In genomic region chr9:115259866-115260265, GRCm38 (mm10) we compare ENCODE assay signal across 31 mouse cellular contexts.
"Had no signal": no experiment of that assay in that cellular context is flagged by ENCODE, and none has a peak within 500 bp of the region (broad histone marks: within the 10 kb centered on the region; RNA-seq: fewer than 3 reads in every experiment).

No protein-coding gene starts in this region.

- H3K27ac ChIP-seq: heart, embryonic 13.5 days; heart, embryonic 15.5 days; hindbrain, embryonic 10.5 days; hindbrain, embryonic 12.5 days; hindbrain, embryonic 13.5 days; hindbrain, embryonic 14.5 days; hindbrain, embryonic 15.5 days; hindbrain, postnatal 0 days; kidney, embryonic 15.5 days; kidney, postnatal 0 days; layer of hippocampus, adult 2 months; left cerebral cortex, adult 2 months had no signal

- DNase-seq: heart, postnatal 10 days; heart, postnatal 14 days; heart, postnatal 36 days; heart, postnatal 4 days; kidney, adult 11 months; kidney, adult 18-20 months; kidney, adult 2 months; kidney, adult 8-10 months; kidney, adult 9 months; kidney, postnatal 10 days; kidney, postnatal 14 days; kidney, postnatal 25 days; kidney, postnatal 36 days; kidney, postnatal 4 days; layer of hippocampus, adult 9-11 months; layer of hippocampus, postnatal 36 days had no signal

- H3K4me3 ChIP-seq: heart, embryonic 13.5 days; heart, embryonic 15.5 days; hindbrain, embryonic 10.5 days; hindbrain, embryonic 12.5 days; hindbrain, embryonic 13.5 days; hindbrain, embryonic 15.5 days; kidney, embryonic 15.5 days; layer of hippocampus, adult 2 months; left cerebral cortex, adult 2 months had no signal

- ATAC-seq: hindbrain, embryonic 16.5 days; hindbrain, postnatal 0 days; inflammation-experienced regulatory T-cells, adult 6 months had no signal

- H3K4me1 ChIP-seq: hindbrain, embryonic 10.5 days; hindbrain, embryonic 12.5 days; hindbrain, embryonic 13.5 days had no signal

- H3K4me2 ChIP-seq: heart, embryonic 11.5 days; heart, embryonic 13.5 days; heart, embryonic 15.5 days; hindbrain, embryonic 12.5 days; hindbrain, embryonic 13.5 days; hindbrain, embryonic 14.5 days; hindbrain, embryonic 15.5 days; kidney, embryonic 15.5 days had no signal

- H3K27me3 ChIP-seq: heart, embryonic 13.5 days; heart, embryonic 15.5 days; hindbrain, embryonic 12.5 days; hindbrain, embryonic 13.5 days; hindbrain, embryonic 15.5 days; kidney, embryonic 15.5 days had no signal

- H3K9me3 ChIP-seq: heart, embryonic 13.5 days; heart, embryonic 15.5 days; hindbrain, embryonic 10.5 days; hindbrain, embryonic 12.5 days; hindbrain, embryonic 13.5 days; hindbrain, embryonic 15.5 days; kidney, embryonic 15.5 days had no signal

- H3K9ac ChIP-seq: heart, embryonic 13.5 days; heart, embryonic 15.5 days; hindbrain, embryonic 12.5 days; hindbrain, embryonic 13.5 days; hindbrain, embryonic 14.5 days; hindbrain, embryonic 15.5 days; kidney, embryonic 15.5 days had no signal
